ENCODE assay signal across 9 mouse cellular contexts in the genomic region with DNA sequence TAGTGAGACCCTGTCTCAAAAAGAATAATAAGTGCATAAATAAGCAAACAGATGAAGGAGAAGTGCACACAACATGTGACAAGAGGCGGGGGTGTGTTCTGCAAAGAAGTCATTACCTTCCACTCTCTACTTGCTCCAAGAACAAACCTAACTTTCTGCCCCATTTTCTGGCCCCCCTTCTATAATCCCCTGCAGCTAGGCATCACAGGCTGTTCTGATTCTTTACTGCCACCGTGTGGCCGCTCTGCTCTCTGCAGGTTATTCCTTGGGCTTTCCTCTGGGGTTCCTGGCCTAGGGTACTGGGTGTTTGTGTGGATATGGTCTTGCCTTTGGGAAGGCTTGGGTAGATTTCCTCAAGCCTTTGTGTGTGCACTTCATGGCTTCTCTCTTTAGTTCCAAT. TPM values are rescaled to one million over a fixed set of nuclear protein-coding genes. Genes with fewer than 3 reads are reported as not detected.
DNase-seq lines count a peak whose midpoint lies in the region; ATAC-seq and TF ChIP-seq lines count a peak whose summit lies in the region.
"Had no signal": no experiment of that assay in that cellular context is flagged by ENCODE, and none has a peak within 500 bp of the region (broad histone marks: within the 10 kb centered on the region; RNA-seq: fewer than 3 reads in every experiment).

No protein-coding gene starts in this region.

- no peak overlapping the region for H3K4me3 ChIP-seq in E14TG2a.4 (replicated peaks; ENCODE audit: low read length)
- no peak overlapping the region for H3K4me3 ChIP-seq in embryonic fibroblast, embryonic 13.5 days (ENCODE audit: insufficient read depth, low read length)
- no peak overlapping the region for H3K4me3 ChIP-seq in heart, embryonic 13.5 days
- H3K4me3 ChIP-seq in liver, embryonic 15.5 days (replicated peaks): no peak overlapping the region

- H3K4me1 ChIP-seq in E14TG2a.4 (replicated peaks; ENCODE audit: low read depth, low read length): peaks cover 50% of the 10 kb centered on the region
- peaks cover 4% of the 10 kb centered on the region; the same call in 1 of the 2 replicates for H3K4me1 ChIP-seq in embryonic fibroblast, embryonic 13.5 days (ENCODE audit: control insufficient read depth, insufficient read depth, low read length)
- H3K4me1 ChIP-seq in heart, embryonic 13.5 days: peaks cover 39% of the 10 kb centered on the region
- H3K4me1 ChIP-seq in liver, embryonic 15.5 days (replicated peaks): peaks cover 38% of the 10 kb centered on the region

- 3% methylated on average over 3 of the region's 3 CpGs for WGBS in heart, embryonic 13.5 days
- WGBS in liver, embryonic 15.5 days (ENCODE audit: insufficient replicate concordance): 3% methylated on average over 3 of the region's 3 CpGs

- no peak for ATAC-seq in heart, embryonic 13.5 days (ENCODE audit: extremely low read depth, insufficient number of reproducible peaks, low FRiP score, low TSS enrichment)
- no peak for ATAC-seq in liver, embryonic 15.5 days (ENCODE audit: insufficient read depth)

- TF ChIP-seq CTCF in E14TG2a.4 (conservative IDR thresholded peaks at IDR 0.05; ENCODE audit: low read length): peak; percentile 86
- TF ChIP-seq CTCF in embryonic fibroblast, embryonic 13.5 days (IDR thresholded peaks at IDR 0.05; ENCODE audit: borderline replicate concordance, insufficient read depth, low read length): peak; percentile 29; the same call in 1 of the 2 replicates

- H3K4me2 ChIP-seq in heart, embryonic 13.5 days: peak overlapping the region; percentile 10; the same call in 1 of the 2 replicates
- H3K4me2 ChIP-seq in liver, embryonic 15.5 days: no peak overlapping the region; the same call in 1 of the 2 replicates

- DNase-seq in brain, adult 2 months (ENCODE audit: low read depth, low spot score): peak; percentile 68
- DNase-seq in kidney, postnatal 14 days: peak; percentile 87
- peak; percentile 42 for DNase-seq in ovary, postnatal 10 days (ENCODE audit: low spot score)
- DNase-seq in thymus, postnatal 14 days: peak; percentile 62

- H3K27ac ChIP-seq in embryonic fibroblast, embryonic 13.5 days (ENCODE audit: insufficient read depth, low read length): peak overlapping the region; percentile 34; the same call in 1 of the 2 replicates
- peak overlapping the region; percentile 66 for H3K27ac ChIP-seq in heart, embryonic 13.5 days (replicated peaks)
- peak overlapping the region; percentile 59 for H3K27ac ChIP-seq in liver, embryonic 15.5 days (replicated peaks)

- TF ChIP-seq POLR2A in embryonic fibroblast, embryonic 13.5 days (IDR thresholded peaks at IDR 0.05; ENCODE audit: low read depth, low read length): no peak

- H3K27me3 ChIP-seq in E14TG2a.4 (ENCODE audit: insufficient read depth, low read length): peaks cover 33% of the 10 kb centered on the region
- H3K27me3 ChIP-seq in heart, embryonic 13.5 days (replicated peaks): no peaks in the 10 kb centered on the region
- peaks cover 37% of the 10 kb centered on the region for H3K27me3 ChIP-seq in liver, embryonic 15.5 days

- no peaks in the 10 kb centered on the region for H3K9me3 ChIP-seq in E14TG2a.4 (ENCODE audit: low read length)
- H3K9me3 ChIP-seq in heart, embryonic 13.5 days: no peaks in the 10 kb centered on the region
- H3K9me3 ChIP-seq in liver, embryonic 15.5 days (replicated peaks): no peaks in the 10 kb centered on the region

- no peak overlapping the region for H3K9ac ChIP-seq in heart, embryonic 13.5 days
- no peak overlapping the region for H3K9ac ChIP-seq in liver, embryonic 15.5 days

- peaks cover 24% of the 10 kb centered on the region for H3K36me3 ChIP-seq in E14TG2a.4 (ENCODE audit: insufficient read depth, low read length)
- no peaks in the 10 kb centered on the region for H3K36me3 ChIP-seq in heart, embryonic 13.5 days
- H3K36me3 ChIP-seq in liver, embryonic 15.5 days (replicated peaks): no peaks in the 10 kb centered on the region

RNA-seq across cellular contexts. Expression of gene Rhod, which starts 3.2 kb away (rescaled TPM):
- polyA plus RNA-seq in embryonic fibroblast, embryonic 13.5 days (2011; ENCODE audit: insufficient read length, low read depth, missing spikeins): 24.1 and 29.2 TPM in 2 replicates
- polyA plus RNA-seq in heart, embryonic 13.5 days (2015; fragmentation: Nextera tagmentation; extraction: Ambion mirVana): 25.0 and 25.1 TPM in 2 replicates
- polyA plus RNA-seq in liver, embryonic 15.5 days (2015; fragmentation: Nextera tagmentation; extraction: Ambion mirVana): 7.9 and 8.5 TPM in 2 replicates

RNA-seq across cellular contexts. Expression of gene Syt12, which starts 34.8 kb away (rescaled TPM):
- polyA plus RNA-seq in embryonic fibroblast, embryonic 13.5 days (2011; ENCODE audit: insufficient read length, low read depth, missing spikeins): 1.4 and 1.9 TPM in 2 replicates
- polyA plus RNA-seq in heart, embryonic 13.5 days (2015; fragmentation: Nextera tagmentation; extraction: Ambion mirVana): 0.94 and 1.1 TPM in 2 replicates
- polyA plus RNA-seq in liver, embryonic 15.5 days (2015; fragmentation: Nextera tagmentation; extraction: Ambion mirVana): 0.12 and 0.33 TPM in 2 replicates

RNA-seq across cellular contexts. Expression of gene Kdm2a, which starts 44.3 kb away (rescaled TPM):
- 78.1 and 90.4 TPM in 2 replicates for polyA plus RNA-seq in embryonic fibroblast, embryonic 13.5 days (2011; ENCODE audit: insufficient read length, low read depth, missing spikeins)
- polyA plus RNA-seq in heart, embryonic 13.5 days (2015; fragmentation: Nextera tagmentation; extraction: Ambion mirVana): 31.6 and 35.5 TPM in 2 replicates
- polyA plus RNA-seq in liver, embryonic 15.5 days (2015; fragmentation: Nextera tagmentation; extraction: Ambion mirVana): 12.9 and 13.1 TPM in 2 replicates

RNA-seq across cellular contexts. Expression of gene 2010003K11Rik, which starts 56.0 kb away (rescaled TPM):
- polyA plus RNA-seq in embryonic fibroblast, embryonic 13.5 days (2011; ENCODE audit: insufficient read length, low read depth, missing spikeins): not detected in 2 replicates
- polyA plus RNA-seq in heart, embryonic 13.5 days (2015; fragmentation: Nextera tagmentation; extraction: Ambion mirVana): not detected in 2 replicates
- polyA plus RNA-seq in liver, embryonic 15.5 days (2015; fragmentation: Nextera tagmentation; extraction: Ambion mirVana): 0.09 TPM in 1 of 2 replicates, not detected in the other
- polyA plus RNA-seq: heart, embryonic 14.5 days had no signal
